Mouse (Mus musculus) midbrain, embryonic 14.5 days (tissue): ENCODE data around the gene Myh6. TPM values are rescaled to one million over a fixed set of nuclear protein-coding genes. Genes with fewer than 3 reads are reported as not detected.
"Not testable (repeated sequence)": the region's sequence is repeated elsewhere in the genome, so short reads cannot be mapped to it uniquely, and the experiment has no call there.

Experiments
- ATAC-seq: fragments of 200-750 bp; cut with Nextera tagmentation; 2 replicates; pipeline ENCODE4 v1.8.0; 2017; ENCODE audit warnings: moderate number of reproducible peaks, moderate library complexity; ENCODE audit not compliant: low FRiP score, low TSS enrichment
- DNase-seq: peaks from one replicate; pipeline ENCODE4 v3.0.0-alpha.2; 2015
- H3K27ac ChIP-seq: fragments of 300-500 bp; sonication (generic); replicated peaks from 2 replicates; pipeline ENCODE4 v1.5.1; 2014; ENCODE audit warnings: mild to moderate bottlenecking, low read depth, low read length, moderate library complexity
- H3K27me3 ChIP-seq: fragments of 300-500 bp; sonication (generic); 2 replicates; pipeline ENCODE4 v1.6.1; 2014; ENCODE audit warnings: low read length, control low read depth, mixed read lengths; ENCODE audit not compliant: control insufficient read depth, insufficient read depth
- H3K36me3 ChIP-seq: fragments of 300-500 bp; sonication (generic); 2 replicates; pipeline ENCODE4 v1.6.1; 2014; ENCODE audit warnings: low read length, control low read depth; ENCODE audit not compliant: control insufficient read depth, insufficient read depth
- H3K4me1 ChIP-seq: fragments of 300-500 bp; sonication (generic); 2 replicates; pipeline ENCODE4 v1.6.1; 2014; ENCODE audit warnings: mild to moderate bottlenecking, antibody characterized with exemption, low read length, control low read depth; ENCODE audit not compliant: control insufficient read depth, insufficient read depth
- H3K4me2 ChIP-seq: fragments of 300-500 bp; sonication (generic); 2 replicates; pipeline ENCODE4 v1.6.1; 2014; ENCODE audit warnings: mild to moderate bottlenecking, low read length, moderate library complexity
- H3K4me3 ChIP-seq: fragments of 300-500 bp; sonication (generic); replicated peaks from 2 replicates; pipeline ENCODE4 v1.5.1; 2014; ENCODE audit warnings: low read depth, low read length
- H3K9ac ChIP-seq: fragments of 300-500 bp; sonication (generic); replicated peaks from 2 replicates; pipeline ENCODE4 v1.6.1; 2014; ENCODE audit warnings: mild to moderate bottlenecking, low read length, moderate library complexity
- H3K9me3 ChIP-seq: fragments of 300-500 bp; sonication (generic); 2 replicates; pipeline ENCODE4 v1.6.1; 2016; ENCODE audit warnings: low read length, control low read depth, mixed read lengths; ENCODE audit not compliant: control insufficient read depth
- WGBS: fragments of 180-500 bp; shearing (Covaris S2); extraction: QIAGEN DNeasy Blood & Tissue Kit; methylation state at CpG from one replicate; pipeline ENCODE4 v1.1.7; 2014; 5-methylcytosine and 5-hydroxymethylcytosine counted together
- polyA plus RNA-seq: library from polyadenylated mRNA; unstranded; fragments of >200 nt; fragmentation: Nextera tagmentation; extraction: Ambion mirVana; gene quantifications from 2 replicates; pipeline ENCODE4 v1.2.1, GENCODE M21; 2014

Gene Myh6
- polyA plus RNA-seq, 1 experiment from 2014 or later = 1.7 TPM

GRCm38 (mm10) chr14:54958503-54958902 is 8.2 kb downstream of the Myh6 start:
- no peak overlapping the region for H3K9ac ChIP-seq
- ATAC-seq = no peak
- no peaks in the 10 kb centered on the region for H3K4me1 ChIP-seq
- H3K9me3 ChIP-seq = no peaks in the 10 kb centered on the region
- DNase-seq = no peak
- H3K4me3 ChIP-seq = no peak overlapping the region
- 81% methylated on average over 4 of the region's 4 CpGs for WGBS
- H3K36me3 ChIP-seq = no peaks in the 10 kb centered on the region
- H3K27ac ChIP-seq = no peak overlapping the region
- H3K4me2 ChIP-seq = no peak overlapping the region
- no peaks in the 10 kb centered on the region for H3K27me3 ChIP-seq

DNA sequence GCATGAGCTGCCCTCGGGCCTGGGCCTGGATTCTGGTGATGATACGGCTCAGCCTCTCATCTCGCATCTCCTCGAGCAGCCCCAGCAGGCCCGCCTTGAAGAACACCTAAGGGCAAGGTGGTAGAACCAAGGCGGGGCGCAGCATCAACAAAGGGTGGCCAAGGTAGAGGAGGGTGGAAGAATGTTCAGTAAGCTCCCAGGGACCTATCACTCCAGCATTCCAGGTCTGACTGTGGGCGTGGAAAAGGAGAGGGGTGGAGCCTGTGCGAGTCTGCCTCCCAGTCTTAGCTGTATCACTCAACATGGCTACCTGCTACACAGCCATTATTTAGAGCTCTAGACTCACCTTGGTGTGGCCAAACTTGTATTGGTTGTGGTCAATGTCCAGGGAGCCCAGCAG is 10.2 kb downstream of the Myh6 start:
- WGBS = 89% methylated on average over 9 of the region's 9 CpGs
- H3K9me3 ChIP-seq = no peaks in the 10 kb centered on the region
- no peak overlapping the region for H3K27ac ChIP-seq
- H3K36me3 ChIP-seq = no peaks in the 10 kb centered on the region
- ATAC-seq = no peak
- H3K4me3 ChIP-seq = no peak overlapping the region
- no peak overlapping the region for H3K9ac ChIP-seq
- H3K4me2 ChIP-seq = no peak overlapping the region
- no peaks in the 10 kb centered on the region for H3K4me1 ChIP-seq
- no peak for DNase-seq
- no peaks in the 10 kb centered on the region for H3K27me3 ChIP-seq

GRCm38 (mm10) chr14:54955481-54955880 is 11.2 kb downstream of the Myh6 start:
- Histone ChIP-seq H3K9ac (no peak overlapping the region), H3K4me3 (no peak overlapping the region), H3K4me2 (no peak overlapping the region), H3K4me1 (no peaks in the 10 kb centered on the region), H3K27me3 (no peaks in the 10 kb centered on the region), H3K27ac (no peak overlapping the region), H3K9me3 (no peaks in the 10 kb centered on the region), H3K36me3 (no peaks in the 10 kb centered on the region)
- DNase-seq (no peak), ATAC-seq (no peak)
- WGBS = 89% methylated on average over 3 of the region's 3 CpGs

DNA sequence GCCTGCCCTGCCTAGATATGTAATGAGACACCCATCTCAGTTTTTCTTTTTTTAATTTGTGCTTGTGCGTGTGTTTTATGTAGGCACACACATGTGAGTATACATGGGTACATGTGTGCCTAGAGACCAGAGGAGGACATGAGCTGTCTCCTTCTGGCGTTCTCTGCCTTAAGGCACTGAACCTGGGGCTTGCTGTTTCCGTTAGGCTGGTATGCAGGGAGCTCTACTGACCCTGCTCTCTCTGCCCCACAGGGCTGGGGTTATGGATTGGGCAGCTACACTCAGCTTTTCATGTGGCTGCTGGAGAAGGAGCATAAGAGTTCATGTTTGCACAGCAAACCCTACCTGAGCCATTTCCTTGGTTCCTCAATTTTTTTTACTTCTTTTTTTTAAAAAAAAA is 12.3 kb downstream of the Myh6 start:
- no peak overlapping the region for H3K9ac ChIP-seq
- H3K4me1 ChIP-seq = no peaks in the 10 kb centered on the region
- H3K9me3 ChIP-seq = no peaks in the 10 kb centered on the region
- ATAC-seq (no peak), DNase-seq (no peak)
- H3K4me3 ChIP-seq = no peak overlapping the region
- H3K4me2 ChIP-seq = no peak overlapping the region
- 87% methylated on average over 3 of the region's 3 CpGs for WGBS
- no peaks in the 10 kb centered on the region for H3K36me3 ChIP-seq
- H3K27ac ChIP-seq = no peak overlapping the region
- no peaks in the 10 kb centered on the region for H3K27me3 ChIP-seq

DNA sequence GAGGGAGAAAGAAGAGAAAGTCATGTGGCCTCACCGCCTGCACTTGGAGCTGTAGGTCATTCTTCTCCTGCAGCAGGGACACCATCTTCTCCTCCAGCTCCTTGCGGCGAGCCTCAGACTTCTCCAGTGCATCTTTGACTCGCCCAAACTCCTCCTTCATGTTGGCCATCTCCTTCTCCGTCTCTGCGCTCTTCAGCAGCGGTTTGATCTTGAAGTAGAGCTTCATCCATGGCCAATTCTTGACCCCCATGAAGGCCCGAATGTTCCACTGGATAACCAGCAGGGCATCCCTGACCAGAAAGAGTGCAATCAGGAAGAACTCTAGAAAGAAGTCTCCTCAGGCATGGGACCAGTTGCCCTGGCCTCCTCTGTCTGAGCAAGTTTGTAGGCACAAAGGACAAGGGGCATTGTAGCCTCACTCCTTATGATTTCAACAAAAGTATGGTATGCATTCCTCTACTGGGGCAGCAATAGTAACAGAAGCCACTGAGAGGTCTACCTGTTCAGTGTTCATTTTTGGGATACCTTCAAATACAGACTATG is 13.0 kb downstream of the Myh6 start:
- Histone ChIP-seq H3K4me2 (no peak overlapping the region), H3K4me3 (no peak overlapping the region), H3K27me3 (no peaks in the 10 kb centered on the region), H3K36me3 (no peaks in the 10 kb centered on the region), H3K27ac (no peak overlapping the region), H3K9ac (no peak overlapping the region), H3K4me1 (no peaks in the 10 kb centered on the region), H3K9me3 (no peaks in the 10 kb centered on the region)
- DNase-seq (no peak), ATAC-seq (no peak)
- 94% methylated on average over 8 of the region's 8 CpGs for WGBS

DNA sequence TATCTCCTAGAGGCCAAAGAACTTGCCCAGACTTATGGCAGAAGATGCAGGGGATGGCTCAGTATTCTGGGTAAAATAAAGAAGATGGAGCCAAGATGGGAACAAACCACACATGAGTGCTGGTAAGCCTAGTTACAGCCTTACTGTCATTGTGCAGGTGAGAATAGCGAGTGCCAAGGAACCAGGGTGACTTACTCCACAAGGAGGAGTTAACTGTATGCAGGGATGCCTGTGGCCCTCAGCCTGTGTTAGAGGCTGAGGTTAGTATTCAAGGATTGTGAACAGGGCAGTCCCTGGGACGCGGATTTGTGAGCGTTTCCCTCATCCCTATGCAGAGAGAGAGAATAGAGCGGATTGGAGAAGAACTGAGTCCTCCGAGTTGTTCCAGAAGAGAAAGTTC is 15.1 kb downstream of the Myh6 start:
- 81% methylated on average over 6 of the region's 6 CpGs for WGBS
- Histone ChIP-seq H3K4me3 (no peak overlapping the region), H3K4me1 (no peaks in the 10 kb centered on the region), H3K9me3 (no peaks in the 10 kb centered on the region), H3K36me3 (no peaks in the 10 kb centered on the region), H3K9ac (no peak overlapping the region), H3K27ac (no peak overlapping the region), H3K4me2 (no peak overlapping the region), H3K27me3 (no peaks in the 10 kb centered on the region)
- DNase-seq (no peak), ATAC-seq (no peak)

DNA sequence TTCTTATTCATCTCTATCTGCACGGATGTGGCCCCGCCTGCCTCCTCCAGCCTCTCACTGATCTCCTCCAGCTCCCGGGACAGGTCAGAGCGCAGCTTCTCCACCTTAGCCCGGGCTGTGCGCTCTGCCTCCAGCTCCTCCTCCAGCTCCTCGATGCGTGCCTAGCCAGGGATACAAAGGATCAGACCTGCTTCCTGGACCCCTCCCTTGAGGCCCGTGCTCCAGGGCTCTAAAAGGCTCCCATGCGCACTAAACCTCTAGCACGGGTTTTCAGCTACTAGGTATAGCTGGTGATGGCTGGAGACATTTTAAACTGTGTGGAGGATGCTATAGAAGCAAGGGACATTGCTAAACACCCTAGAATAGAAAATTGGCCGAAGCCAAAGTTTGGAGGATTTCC is 16.2 kb downstream of the Myh6 start:
- H3K9ac ChIP-seq = no peak overlapping the region
- no peak overlapping the region for H3K4me3 ChIP-seq
- H3K4me1 ChIP-seq = no peaks in the 10 kb centered on the region
- no peaks in the 10 kb centered on the region for H3K9me3 ChIP-seq
- H3K27me3 ChIP-seq = no peaks in the 10 kb centered on the region
- WGBS = 65% methylated on average over 12 of the region's 12 CpGs
- no peak for ATAC-seq
- no peak overlapping the region for H3K4me2 ChIP-seq
- DNase-seq = no peak
- no peak overlapping the region for H3K27ac ChIP-seq
- no peaks in the 10 kb centered on the region for H3K36me3 ChIP-seq

DNA sequence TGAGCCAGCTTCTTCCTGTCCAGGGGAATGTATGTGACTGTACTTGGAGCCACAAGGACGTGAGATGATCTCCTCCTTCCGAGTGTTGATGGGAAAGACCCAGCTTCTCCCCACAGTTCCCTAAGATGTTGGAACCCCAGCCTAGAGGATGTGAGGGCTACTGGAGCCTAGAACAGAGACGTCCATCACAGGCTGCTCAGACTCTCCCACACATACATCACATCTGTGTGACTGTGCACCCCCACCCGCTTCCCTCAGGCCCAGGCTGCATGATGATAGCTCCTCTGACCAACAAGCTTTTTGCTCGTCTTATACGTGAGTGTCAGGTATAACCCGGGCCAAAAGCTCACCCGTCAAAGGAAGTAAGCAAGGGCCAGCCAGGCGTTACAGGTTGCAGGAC is 17.9 kb downstream of the Myh6 start:
- Histone ChIP-seq H3K9me3 (no peaks in the 10 kb centered on the region), H3K4me2 (no peak overlapping the region), H3K4me3 (no peak overlapping the region), H3K4me1 (no peaks in the 10 kb centered on the region), H3K27ac (no peak overlapping the region), H3K36me3 (no peaks in the 10 kb centered on the region), H3K27me3 (no peaks in the 10 kb centered on the region), H3K9ac (no peak overlapping the region)
- DNase-seq (no peak), ATAC-seq (no peak)
- WGBS = 93% methylated on average over 9 of the region's 9 CpGs

GRCm38 (mm10) chr14:54947008-54947407 is 19.7 kb downstream of the Myh6 start:
- not testable (repeated sequence) for H3K4me2 ChIP-seq, H3K4me3 ChIP-seq, H3K36me3 ChIP-seq, H3K9me3 ChIP-seq, H3K27me3 ChIP-seq, H3K27ac ChIP-seq, ATAC-seq, H3K4me1 ChIP-seq, DNase-seq, H3K9ac ChIP-seq
- WGBS = 90% methylated on average over 9 of the region's 11 CpGs
